Mouse (Mus musculus): Measurements from ENCODE around the gene Samd5. TPM values are rescaled to one million over a fixed set of nuclear protein-coding genes. Genes with fewer than 3 reads are reported as not detected.

The Samd5 gene
- polyA plus RNA-seq, 1 experiment from 2014 or later = 2.4 TPM

GRCm38 (mm10) chr10:9679911-9680310 lies 4.9 kb upstream of the Samd5 start:
- Histone ChIP-seq H3K27ac (ENCODE audit: poor library complexity, severe bottlenecking) (no peak overlapping the region), H3K4me1 (replicated peaks) (peaks cover 8% of the 10 kb centered on the region; the same call in 1 of the 2 replicates), H3K36me3 (no peaks in the 10 kb centered on the region), H3K27me3 (replicated peaks) (0 out of 2 replicates have a peak, but pooled peaks cover 3% of the 10 kb centered on the region), H3K4me3 (no peak overlapping the region), H3K4me2 (no peak overlapping the region), H3K9me3 (replicated peaks) (no peaks in the 10 kb centered on the region), H3K9ac (no peak overlapping the region)
- WGBS = 63% methylated on average over 5 of the region's 5 CpGs
- ATAC-seq (ENCODE audit: insufficient number of reproducible peaks, low FRiP score) = no peak

- H3K9ac ChIP-seq = no peak overlapping the region
- ATAC-seq (ENCODE audit: insufficient number of reproducible peaks, low FRiP score) = no peak
- no peak overlapping the region for H3K27ac ChIP-seq (ENCODE audit: poor library complexity, severe bottlenecking)
- H3K27me3 ChIP-seq (replicated peaks) = 0 out of 2 replicates have a peak, but pooled peaks cover 3% of the 10 kb centered on the region
- H3K4me2 ChIP-seq = no peak overlapping the region
- H3K9me3 ChIP-seq (replicated peaks) = no peaks in the 10 kb centered on the region
- no peaks in the 10 kb centered on the region for H3K36me3 ChIP-seq
- WGBS = 22% methylated on average over 5 of the region's 5 CpGs
- H3K4me1 ChIP-seq (replicated peaks) = peaks cover 8% of the 10 kb centered on the region; the same call in 1 of the 2 replicates
- H3K4me3 ChIP-seq = no peak overlapping the region
These were observed 3.1 kb upstream of the Samd5 start for GRCm38 (mm10) chr10:9678071-9678470.

GRCm38 (mm10) chr10:9676886-9677285 lies 1.9 kb upstream of the Samd5 start:
- Histone ChIP-seq H3K9me3 (replicated peaks) (no peaks in the 10 kb centered on the region), H3K4me2 (peak overlapping the region; percentile 97), H3K36me3 (no peaks in the 10 kb centered on the region), H3K27me3 (replicated peaks) (0 out of 2 replicates have a peak, but pooled peaks cover 3% of the 10 kb centered on the region), H3K9ac (no peak overlapping the region), H3K4me1 (replicated peaks) (peaks cover 8% of the 10 kb centered on the region; the same call in 1 of the 2 replicates), H3K4me3 (peak overlapping the region; percentile 36), H3K27ac (ENCODE audit: poor library complexity, severe bottlenecking) (no peak overlapping the region)
- 3% methylated on average over 17 of the region's 17 CpGs for WGBS
- 0 out of 2 replicates have a peak, but pooled peaks have one; percentile 54 for ATAC-seq (ENCODE audit: insufficient number of reproducible peaks, low FRiP score)

- no peaks in the 10 kb centered on the region for H3K9me3 ChIP-seq (replicated peaks)
- H3K4me2 ChIP-seq = peak overlapping the region; percentile 97
- H3K27me3 ChIP-seq (replicated peaks) = 0 out of 2 replicates have a peak, but pooled peaks cover 3% of the 10 kb centered on the region
- H3K9ac ChIP-seq = no peak overlapping the region
- no peak overlapping the region for H3K27ac ChIP-seq (ENCODE audit: poor library complexity, severe bottlenecking)
- ATAC-seq (ENCODE audit: insufficient number of reproducible peaks, low FRiP score) = no peak
- peaks cover 8% of the 10 kb centered on the region; the same call in 1 of the 2 replicates for H3K4me1 ChIP-seq (replicated peaks)
- H3K4me3 ChIP-seq = no peak overlapping the region
- H3K36me3 ChIP-seq = no peaks in the 10 kb centered on the region
- 7% methylated on average over 7 of the region's 7 CpGs for WGBS
These were observed 1.4 kb upstream of the Samd5 start for GRCm38 (mm10) chr10:9676418-9676786.

- H3K9ac ChIP-seq = peak overlapping the region; percentile 78
- 0 out of 2 replicates have a peak, but pooled peaks have one; percentile 18 for ATAC-seq (ENCODE audit: insufficient number of reproducible peaks, low FRiP score)
- H3K4me1 ChIP-seq (replicated peaks) = peaks cover 8% of the 10 kb centered on the region; the same call in 1 of the 2 replicates
- no peaks in the 10 kb centered on the region for H3K36me3 ChIP-seq
- H3K27me3 ChIP-seq (replicated peaks) = 0 out of 2 replicates have a peak, but pooled peaks cover 3% of the 10 kb centered on the region
- no peaks in the 10 kb centered on the region for H3K9me3 ChIP-seq (replicated peaks)
- H3K4me3 ChIP-seq = peak overlapping the region; percentile 74
- no peak overlapping the region for H3K27ac ChIP-seq (ENCODE audit: poor library complexity, severe bottlenecking)
- 3% methylated on average over 36 of the region's 36 CpGs for WGBS
- peak overlapping the region; percentile 97 for H3K4me2 ChIP-seq
These were observed 776 bp upstream of the Samd5 start for GRCm38 (mm10) chr10:9675550-9676417.

- Histone ChIP-seq H3K27me3 (replicated peaks) (0 out of 2 replicates have a peak, but pooled peaks cover 3% of the 10 kb centered on the region), H3K9me3 (replicated peaks) (no peaks in the 10 kb centered on the region), H3K9ac (no peak overlapping the region), H3K27ac (ENCODE audit: poor library complexity, severe bottlenecking) (no peak overlapping the region), H3K36me3 (no peaks in the 10 kb centered on the region), H3K4me3 (peak overlapping the region; percentile 74), H3K4me1 (replicated peaks) (peaks cover 6% of the 10 kb centered on the region; the same call in 1 of the 2 replicates), H3K4me2 (peak overlapping the region; percentile 97)
- no peak for ATAC-seq (ENCODE audit: insufficient number of reproducible peaks, low FRiP score)
These were observed 1.7 kb downstream of the Samd5 start for GRCm38 (mm10) chr10:9673276-9673675.

GRCm38 (mm10) chr10:9672751-9673150 lies 2.3 kb downstream of the Samd5 start:
- no peaks in the 10 kb centered on the region for H3K9me3 ChIP-seq (replicated peaks)
- peak overlapping the region; percentile 97; the same call in 1 of the 2 replicates for H3K4me2 ChIP-seq
- 0 out of 2 replicates have a peak, but pooled peaks cover 3% of the 10 kb centered on the region for H3K27me3 ChIP-seq (replicated peaks)
- WGBS = 83% methylated on average over 5 of the region's 5 CpGs
- no peak overlapping the region for H3K4me3 ChIP-seq
- H3K9ac ChIP-seq = no peak overlapping the region
- H3K4me1 ChIP-seq (replicated peaks) = peaks cover under 1% of the 10 kb centered on the region; the same call in 1 of the 2 replicates
- no peaks in the 10 kb centered on the region for H3K36me3 ChIP-seq
- ATAC-seq (ENCODE audit: insufficient number of reproducible peaks, low FRiP score) = no peak
- no peak overlapping the region for H3K27ac ChIP-seq (ENCODE audit: poor library complexity, severe bottlenecking)

- no peak overlapping the region for H3K9ac ChIP-seq
- no peak for ATAC-seq (ENCODE audit: insufficient number of reproducible peaks, low FRiP score)
- no peak overlapping the region for H3K4me2 ChIP-seq
- H3K36me3 ChIP-seq = no peaks in the 10 kb centered on the region
- H3K27ac ChIP-seq (ENCODE audit: poor library complexity, severe bottlenecking) = no peak overlapping the region
- H3K9me3 ChIP-seq (replicated peaks) = no peaks in the 10 kb centered on the region
- no peak overlapping the region for H3K4me3 ChIP-seq
- H3K27me3 ChIP-seq (replicated peaks) = no peaks in the 10 kb centered on the region
- WGBS = 83% methylated on average over 6 of the region's 6 CpGs
- no peaks in the 10 kb centered on the region for H3K4me1 ChIP-seq (replicated peaks)
These were observed 4.7 kb downstream of the Samd5 start for GRCm38 (mm10) chr10:9670351-9670750.

GRCm38 (mm10) chr10:9668791-9669190 lies 6.2 kb downstream of the Samd5 start:
- no peak for ATAC-seq (ENCODE audit: insufficient number of reproducible peaks, low FRiP score)
- WGBS = 75% methylated on average over 4 of the region's 4 CpGs
- H3K27me3 ChIP-seq (replicated peaks) = no peaks in the 10 kb centered on the region

GRCm38 (mm10) chr10:9652946-9653345 lies 22.1 kb downstream of the Samd5 start:
- 81% methylated on average over 5 of the region's 5 CpGs for WGBS
- H3K27me3 ChIP-seq (replicated peaks) = no peaks in the 10 kb centered on the region
- H3K4me3 ChIP-seq = no peak overlapping the region
- no peaks in the 10 kb centered on the region for H3K36me3 ChIP-seq
- no peak overlapping the region for H3K4me2 ChIP-seq
- H3K27ac ChIP-seq (ENCODE audit: poor library complexity, severe bottlenecking) = no peak overlapping the region
- H3K4me1 ChIP-seq (replicated peaks) = peaks cover 14% of the 10 kb centered on the region
- no peaks in the 10 kb centered on the region for H3K9me3 ChIP-seq (replicated peaks)
- ATAC-seq (ENCODE audit: insufficient number of reproducible peaks, low FRiP score) = no peak
- no peak overlapping the region for H3K9ac ChIP-seq

More at GRCm38 (mm10) chr10:9668791-9669190, 6.2 kb downstream of the Samd5 start:
- Histone ChIP-seq H3K4me2 (no peak overlapping the region), H3K4me1 (replicated peaks) (no peaks in the 10 kb centered on the region), H3K27ac (ENCODE audit: poor library complexity, severe bottlenecking) (no peak overlapping the region), H3K4me3 (no peak overlapping the region), H3K9me3 (replicated peaks) (no peaks in the 10 kb centered on the region), H3K9ac (no peak overlapping the region), H3K36me3 (no peaks in the 10 kb centered on the region)

GRCm38 (mm10) chr10:9650050-9650825 lies 24.8 kb downstream of the Samd5 start:
- no peaks in the 10 kb centered on the region for H3K36me3 ChIP-seq
- ATAC-seq (ENCODE audit: insufficient number of reproducible peaks, low FRiP score) = no peak
- H3K27me3 ChIP-seq (replicated peaks) = no peaks in the 10 kb centered on the region
- H3K4me3 ChIP-seq = no peak overlapping the region
- peaks cover 14% of the 10 kb centered on the region for H3K4me1 ChIP-seq (replicated peaks)
- no peaks in the 10 kb centered on the region for H3K9me3 ChIP-seq (replicated peaks)
- no peak overlapping the region for H3K27ac ChIP-seq (ENCODE audit: poor library complexity, severe bottlenecking)
- H3K4me2 ChIP-seq = no peak overlapping the region
- WGBS = 56% methylated on average over 6 of the region's 6 CpGs
- H3K9ac ChIP-seq = no peak overlapping the region
